Mouse (Mus musculus) forebrain, embryonic 13.5 days (tissue): ENCODE measurements around the gene Mmab. TPM values are rescaled to one million over a fixed set of nuclear protein-coding genes. Genes with fewer than 3 reads are reported as not detected.

ENCODE experiments used
- ATAC-seq: fragments of 200-750 bp; cut with Nextera tagmentation; 2 replicates; pipeline ENCODE4 v1.8.0; 2017
- H3K27ac ChIP-seq: fragments of 300-500 bp; sonication (generic); 2 replicates; pipeline ENCODE4 v1.5.1; 2015; ENCODE audit warnings: inconsistent platforms, mild to moderate bottlenecking, moderate library complexity
- H3K27me3 ChIP-seq: fragments of 300-500 bp; sonication (generic); 2 replicates; pipeline ENCODE4 v1.6.1; 2015; ENCODE audit warnings: mild to moderate bottlenecking, inconsistent platforms
- H3K36me3 ChIP-seq: fragments of 300-500 bp; sonication (generic); 2 replicates; pipeline ENCODE4 v1.6.1; 2015; ENCODE audit warnings: mild to moderate bottlenecking, inconsistent platforms; ENCODE audit not compliant: poor library complexity, severe bottlenecking
- H3K4me1 ChIP-seq: fragments of 300-500 bp; sonication (generic); 2 replicates; pipeline ENCODE4 v1.6.1; 2015; ENCODE audit warnings: inconsistent platforms
- H3K4me2 ChIP-seq: fragments of 300-500 bp; sonication (generic); 2 replicates; pipeline ENCODE4 v1.6.1; 2015; ENCODE audit warnings: inconsistent platforms, mild to moderate bottlenecking, moderate library complexity
- H3K4me3 ChIP-seq: fragments of 300-500 bp; sonication (generic); 2 replicates; pipeline ENCODE4 v1.5.1; 2015; ENCODE audit warnings: mild to moderate bottlenecking, inconsistent platforms
- H3K9ac ChIP-seq: fragments of 300-500 bp; sonication (generic); 2 replicates; pipeline ENCODE4 v1.6.1; 2015; ENCODE audit warnings: mild to moderate bottlenecking, inconsistent platforms
- H3K9me3 ChIP-seq: fragments of 300-500 bp; sonication (generic); replicated peaks from 2 replicates; pipeline ENCODE4 v1.6.1; 2016; ENCODE audit warnings: inconsistent platforms
- WGBS: fragments of 180-500 bp; shearing (Covaris S2); methylation state at CpG from one replicate; pipeline ENCODE4 v1.1.7; 2015; 5-methylcytosine and 5-hydroxymethylcytosine counted together
- polyA plus RNA-seq: library from polyadenylated mRNA; unstranded; fragments of >200 nt; fragmentation: Nextera tagmentation; extraction: Ambion mirVana; gene quantifications from 2 replicates; pipeline ENCODE4 v1.2.1, GENCODE M21; 2015

The Mmab gene
- polyA plus RNA-seq, 1 experiment from 2014 or later, result 18.9 TPM

- Histone ChIP-seq H3K36me3 (no peaks in the 10 kb centered on the region), H3K4me3 (no peak overlapping the region), H3K27me3 (peaks cover 14% of the 10 kb centered on the region; the same call in 1 of the 2 replicates), H3K4me2 (no peak overlapping the region), H3K27ac (no peak overlapping the region), H3K4me1 (peaks cover 53% of the 10 kb centered on the region), H3K9ac (no peak overlapping the region), H3K9me3 (no peaks in the 10 kb centered on the region)
- WGBS, result 61% methylated on average over 7 of the region's 7 CpGs
- no peak for ATAC-seq
Measured at GRCm38 (mm10) chr5:114465641-114466040, 21.8 kb upstream of the Mmab start.

- no peaks in the 10 kb centered on the region for H3K36me3 ChIP-seq
- no peak for ATAC-seq
- no peak overlapping the region for H3K4me2 ChIP-seq
- no peaks in the 10 kb centered on the region for H3K9me3 ChIP-seq
- peaks cover 48% of the 10 kb centered on the region for H3K4me1 ChIP-seq
- H3K27ac ChIP-seq, result no peak overlapping the region
- H3K9ac ChIP-seq, result no peak overlapping the region
- 75% methylated on average over 2 of the region's 2 CpGs for WGBS
- H3K27me3 ChIP-seq, result peaks cover 17% of the 10 kb centered on the region; the same call in 1 of the 2 replicates
- H3K4me3 ChIP-seq, result no peak overlapping the region
Measured at GRCm38 (mm10) chr5:114464561-114464960, 20.7 kb upstream of the Mmab start.

- WGBS, result 75% methylated on average over 24 of the region's 24 CpGs
- no peaks in the 10 kb centered on the region for H3K9me3 ChIP-seq
- peaks cover 17% of the 10 kb centered on the region; the same call in 1 of the 2 replicates for H3K27me3 ChIP-seq
- no peak overlapping the region for H3K4me3 ChIP-seq
- no peak overlapping the region for H3K27ac ChIP-seq
- no peak overlapping the region for H3K9ac ChIP-seq
- no peak overlapping the region for H3K4me2 ChIP-seq
- ATAC-seq, result no peak
- no peaks in the 10 kb centered on the region for H3K36me3 ChIP-seq
- peaks cover 29% of the 10 kb centered on the region for H3K4me1 ChIP-seq
Measured at GRCm38 (mm10) chr5:114462067-114463040, 18.5 kb upstream of the Mmab start.

- ATAC-seq, result peak; percentile 59
- Histone ChIP-seq H3K27ac (no peak overlapping the region), H3K9ac (no peak overlapping the region), H3K4me3 (no peak overlapping the region), H3K27me3 (peaks cover 17% of the 10 kb centered on the region; the same call in 1 of the 2 replicates), H3K4me1 (peaks cover 19% of the 10 kb centered on the region), H3K9me3 (no peaks in the 10 kb centered on the region), H3K36me3 (peaks cover 4% of the 10 kb centered on the region; the same call in 1 of the 2 replicates), H3K4me2 (no peak overlapping the region)
- under 1% methylated on average over 7 of the region's 7 CpGs for WGBS
Measured at GRCm38 (mm10) chr5:114461238-114461637, 17.4 kb upstream of the Mmab start.

GRCm38 (mm10) chr5:114456995-114457605, 13.2 kb upstream of the Mmab start:
- peaks cover 3% of the 10 kb centered on the region; the same call in 1 of the 2 replicates for H3K27me3 ChIP-seq
- no peak for ATAC-seq
- no peak overlapping the region for H3K9ac ChIP-seq
- 80% methylated on average over 16 of the region's 16 CpGs for WGBS
- H3K4me1 ChIP-seq, result peaks cover 9% of the 10 kb centered on the region; the same call in 1 of the 2 replicates
- no peak overlapping the region for H3K27ac ChIP-seq
- peaks cover 30% of the 10 kb centered on the region for H3K36me3 ChIP-seq
- H3K9me3 ChIP-seq, result no peaks in the 10 kb centered on the region
- no peak overlapping the region for H3K4me2 ChIP-seq
- H3K4me3 ChIP-seq, result no peak overlapping the region

- Histone ChIP-seq H3K27ac (no peak overlapping the region), H3K9ac (no peak overlapping the region; the same call in 1 of the 2 replicates), H3K9me3 (no peaks in the 10 kb centered on the region), H3K4me1 (peaks cover 5% of the 10 kb centered on the region; the same call in 1 of the 2 replicates), H3K4me3 (no peak overlapping the region), H3K27me3 (peaks cover 3% of the 10 kb centered on the region; the same call in 1 of the 2 replicates), H3K4me2 (no peak overlapping the region), H3K36me3 (peaks cover 37% of the 10 kb centered on the region)
- ATAC-seq, result no peak
- 74% methylated on average over 9 of the region's 9 CpGs for WGBS
Measured at GRCm38 (mm10) chr5:114456287-114456686, 12.4 kb upstream of the Mmab start.

- 95% methylated on average over 4 of the region's 4 CpGs for WGBS
- H3K36me3 ChIP-seq, result peaks cover 70% of the 10 kb centered on the region
- ATAC-seq, result no peak
Measured at GRCm38 (mm10) chr5:114449011-114449410, 5.2 kb upstream of the Mmab start.

GRCm38 (mm10) chr5:114444368-114444692, 470 bp upstream of the Mmab start:
- Histone ChIP-seq H3K4me1 (peaks cover 15% of the 10 kb centered on the region), H3K9me3 (no peaks in the 10 kb centered on the region), H3K27me3 (no peaks in the 10 kb centered on the region), H3K4me2 (peak overlapping the region; percentile 89), H3K27ac (no peak overlapping the region), H3K4me3 (peak overlapping the region; percentile 80), H3K36me3 (peaks cover 27% of the 10 kb centered on the region), H3K9ac (peak overlapping the region; percentile 83)
- WGBS, result under 1% methylated on average over 21 of the region's 21 CpGs
- ATAC-seq, result no peak

More at GRCm38 (mm10) chr5:114449011-114449410, 5.2 kb upstream of the Mmab start:
- Histone ChIP-seq H3K9ac (no peak overlapping the region), H3K27me3 (no peaks in the 10 kb centered on the region), H3K9me3 (no peaks in the 10 kb centered on the region), H3K4me1 (peaks cover 10% of the 10 kb centered on the region), H3K4me3 (no peak overlapping the region), H3K4me2 (no peak overlapping the region), H3K27ac (no peak overlapping the region)

- ATAC-seq, result no peak
- H3K27ac ChIP-seq, result no peak overlapping the region
- no peaks in the 10 kb centered on the region for H3K27me3 ChIP-seq
- no peak overlapping the region for H3K4me3 ChIP-seq
- H3K9ac ChIP-seq, result no peak overlapping the region
- H3K4me2 ChIP-seq, result no peak overlapping the region
- H3K4me1 ChIP-seq, result no peaks in the 10 kb centered on the region
- no peaks in the 10 kb centered on the region for H3K9me3 ChIP-seq
- 92% methylated on average over 14 of the region's 14 CpGs for WGBS
- peaks cover 30% of the 10 kb centered on the region for H3K36me3 ChIP-seq
Measured at GRCm38 (mm10) chr5:114435588-114435987, 8.3 kb downstream of the Mmab start.

- Histone ChIP-seq H3K9me3 (no peaks in the 10 kb centered on the region), H3K4me1 (no peaks in the 10 kb centered on the region), H3K4me3 (no peak overlapping the region), H3K9ac (no peak overlapping the region), H3K27ac (no peak overlapping the region), H3K4me2 (no peak overlapping the region), H3K27me3 (no peaks in the 10 kb centered on the region), H3K36me3 (peaks cover 30% of the 10 kb centered on the region)
- no peak for ATAC-seq
- 90% methylated on average over 8 of the region's 8 CpGs for WGBS
Measured at GRCm38 (mm10) chr5:114434359-114434758, 9.5 kb downstream of the Mmab start.

- no peaks in the 10 kb centered on the region for H3K27me3 ChIP-seq
- no peak for ATAC-seq
- H3K4me1 ChIP-seq, result 0 out of 2 replicates have a peak, but pooled peaks cover 6% of the 10 kb centered on the region
- no peaks in the 10 kb centered on the region for H3K9me3 ChIP-seq
- 90% methylated on average over 7 of the region's 7 CpGs for WGBS
- no peak overlapping the region for H3K4me3 ChIP-seq
- H3K36me3 ChIP-seq, result peaks cover 8% of the 10 kb centered on the region; the same call in 1 of the 2 replicates
- no peak overlapping the region for H3K27ac ChIP-seq
- no peak overlapping the region for H3K9ac ChIP-seq
- no peak overlapping the region for H3K4me2 ChIP-seq
Measured at GRCm38 (mm10) chr5:114429781-114430180, 14.1 kb downstream of the Mmab start.

- Histone ChIP-seq H3K4me2 (no peak overlapping the region), H3K4me1 (peaks cover 11% of the 10 kb centered on the region; the same call in 1 of the 2 replicates), H3K27ac (no peak overlapping the region), H3K27me3 (no peaks in the 10 kb centered on the region), H3K9me3 (no peaks in the 10 kb centered on the region), H3K4me3 (no peak overlapping the region), H3K36me3 (0 out of 2 replicates have a peak, but pooled peaks cover 1% of the 10 kb centered on the region), H3K9ac (no peak overlapping the region)
- ATAC-seq, result no peak
- 82% methylated on average over 18 of the region's 18 CpGs for WGBS
Measured at GRCm38 (mm10) chr5:114428621-114429020, 15.2 kb downstream of the Mmab start.
